Comparison of ENCODE assay signal across 10 mouse cellular contexts in genomic region chr19:61021502-61021901, GRCm38 (mm10).
DNase-seq lines count a peak whose midpoint lies in the region; ATAC-seq and TF ChIP-seq lines count a peak whose summit lies in the region.
"Had no signal": no experiment of that assay in that cellular context is flagged by ENCODE, and none has a peak within 500 bp of the region (broad histone marks: within the 10 kb centered on the region; RNA-seq: fewer than 3 reads in every experiment).

No protein-coding gene starts in this region.

- WGBS in cerebellum, adult 2 months, result 6% methylated on average over 2 of the region's 2 CpGs
- 51% methylated on average over 2 of the region's 2 CpGs for WGBS in heart, embryonic 14.5 days
- WGBS in lung, embryonic 16.5 days, result 24% methylated on average over 2 of the region's 2 CpGs
- 43% methylated on average over 2 of the region's 2 CpGs for WGBS in limb, embryonic 14.5 days
- 58% methylated on average over 2 of the region's 2 CpGs for WGBS in intestine, postnatal 0 days

- DNase-seq in cerebellum, adult 2 months, result peak in 1 of 2 experiments; percentile 59
- DNase-seq in cerebellum, postnatal 36 days, result no peak
- DNase-seq in heart, adult 18-20 months, result no peak
- DNase-seq in lung, postnatal 14 days, result no peak
- DNase-seq in limb, embryonic 14.5 days (ENCODE audit: low spot score), result no peak

- H3K4me1 ChIP-seq in cerebellum, adult 2 months (ENCODE audit: control insufficient read depth, insufficient read depth, low read length), result peaks cover 23% of the 10 kb centered on the region; the same call in 1 of the 2 replicates
- peaks cover 0 to 15% of the 10 kb centered on the region in 2 experiments; a peak in 2 of 4 replicates for H3K4me1 ChIP-seq in heart, embryonic 14.5 days (ENCODE audit: control insufficient read depth in 2 of 2, insufficient read depth in 2 of 2, low read length in 2 of 2)
- peaks cover 3% of the 10 kb centered on the region for H3K4me1 ChIP-seq in lung, embryonic 16.5 days (replicated peaks; ENCODE audit: control insufficient read depth, insufficient read depth, low read length)
- peaks cover 20% of the 10 kb centered on the region for H3K4me1 ChIP-seq in limb, embryonic 14.5 days (ENCODE audit: control insufficient read depth, insufficient read depth, low read length)
- no peaks in the 10 kb centered on the region for H3K4me1 ChIP-seq in intestine, postnatal 0 days (replicated peaks; ENCODE audit: control insufficient read depth, insufficient read depth, low read length)

- no peak overlapping the region for H3K4me2 ChIP-seq in heart, embryonic 14.5 days (ENCODE audit: low read length)
- H3K4me2 ChIP-seq in lung, embryonic 16.5 days (ENCODE audit: low read depth, low read length), result no peak overlapping the region
- no peak overlapping the region for H3K4me2 ChIP-seq in limb, embryonic 14.5 days (replicated peaks; ENCODE audit: low read depth, low read length, severe bottlenecking)
- no peak overlapping the region for H3K4me2 ChIP-seq in intestine, postnatal 0 days (replicated peaks; ENCODE audit: low read depth)
- H3K4me2 ChIP-seq: limb, embryonic 13.5 days had no signal

- H3K36me3 ChIP-seq in heart, embryonic 14.5 days (ENCODE audit: control insufficient read depth, insufficient read depth, low read length), result no peaks in the 10 kb centered on the region
- H3K36me3 ChIP-seq in lung, embryonic 16.5 days (ENCODE audit: control insufficient read depth, insufficient read depth, low read length), result no peaks in the 10 kb centered on the region
- no peaks in the 10 kb centered on the region for H3K36me3 ChIP-seq in limb, embryonic 14.5 days (ENCODE audit: control insufficient read depth, insufficient read depth, low read length)
- no peaks in the 10 kb centered on the region for H3K36me3 ChIP-seq in intestine, postnatal 0 days (ENCODE audit: control insufficient read depth, insufficient read depth)
- H3K36me3 ChIP-seq: limb, embryonic 13.5 days had no signal

- TF ChIP-seq POLR2A in cerebellum, adult 2 months (IDR thresholded peaks at IDR 0.05; ENCODE audit: borderline replicate concordance, insufficient read depth, low read length), result no peak
- TF ChIP-seq POLR2A in limb, embryonic 14.5 days (IDR thresholded peaks at IDR 0.05; ENCODE audit: borderline replicate concordance, extremely low read depth, insufficient read depth, insufficient read length), result no peak

- no peaks in the 10 kb centered on the region for H3K9me3 ChIP-seq in heart, embryonic 14.5 days (ENCODE audit: control insufficient read depth, low read length)
- H3K9me3 ChIP-seq in lung, embryonic 16.5 days (ENCODE audit: control insufficient read depth, low read length), result no peaks in the 10 kb centered on the region
- H3K9me3 ChIP-seq in limb, embryonic 14.5 days (ENCODE audit: control insufficient read depth, low read length), result no peaks in the 10 kb centered on the region
- no peaks in the 10 kb centered on the region for H3K9me3 ChIP-seq in intestine, postnatal 0 days (ENCODE audit: control insufficient read depth)
- H3K9me3 ChIP-seq: limb, embryonic 13.5 days had no signal

- H3K27me3 ChIP-seq in cerebellum, adult 2 months (ENCODE audit: control insufficient read depth, insufficient read depth, low read length), result no peaks in the 10 kb centered on the region
- H3K27me3 ChIP-seq in heart, embryonic 14.5 days (ENCODE audit: control insufficient read depth, insufficient read depth, low read length), result no peaks in the 10 kb centered on the region
- no peaks in the 10 kb centered on the region for H3K27me3 ChIP-seq in lung, embryonic 16.5 days (ENCODE audit: control insufficient read depth, insufficient read depth, low read depth, low read length)
- no peaks in the 10 kb centered on the region for H3K27me3 ChIP-seq in limb, embryonic 14.5 days (ENCODE audit: control insufficient read depth, insufficient read depth, low read length)
- no peaks in the 10 kb centered on the region for H3K27me3 ChIP-seq in intestine, postnatal 0 days (replicated peaks; ENCODE audit: control insufficient read depth, insufficient read depth, low read length)
- H3K27me3 ChIP-seq: limb, embryonic 13.5 days had no signal

- no peak for TF ChIP-seq CTCF in cerebellum, adult 2 months (IDR thresholded peaks at IDR 0.05; ENCODE audit: borderline replicate concordance, insufficient read depth, low read depth, low read length)
- TF ChIP-seq CTCF in intestine, postnatal 0 days (IDR thresholded peaks at IDR 0.05; ENCODE audit: low read depth), result no peak

- no peak overlapping the region for H3K9ac ChIP-seq in heart, embryonic 14.5 days (ENCODE audit: low read length)
- H3K9ac ChIP-seq in lung, embryonic 16.5 days (ENCODE audit: low read length), result no peak overlapping the region
- no peak overlapping the region for H3K9ac ChIP-seq in limb, embryonic 14.5 days (ENCODE audit: low read depth, low read length, severe bottlenecking)
- no peak overlapping the region for H3K9ac ChIP-seq in intestine, postnatal 0 days (ENCODE audit: low read depth, low read length)
- H3K9ac ChIP-seq: limb, embryonic 13.5 days had no signal

- ATAC-seq in heart, embryonic 14.5 days (ENCODE audit: insufficient number of reproducible peaks, insufficient read depth, low FRiP score, low read depth), result no peak
- 0 out of 2 replicates have a peak, but pooled peaks have one; percentile 51 for ATAC-seq in lung, embryonic 16.5 days (ENCODE audit: low read depth)
- no peak; the same call in 1 of the 2 replicates for ATAC-seq in limb, embryonic 14.5 days (ENCODE audit: low FRiP score, low read depth)
- no peak for ATAC-seq in intestine, postnatal 0 days

- no peak overlapping the region for H3K4me3 ChIP-seq in cerebellum, adult 2 months (replicated peaks; ENCODE audit: insufficient read depth, low read depth, low read length)
- no peak overlapping the region for H3K4me3 ChIP-seq in heart, embryonic 14.5 days (ENCODE audit: control insufficient read depth in 1 of 2, insufficient read depth in 1 of 2, low read depth in 1 of 2, low read length in 2 of 2)
- H3K4me3 ChIP-seq in lung, embryonic 16.5 days (ENCODE audit: low read length), result no peak overlapping the region
- H3K4me3 ChIP-seq in limb, embryonic 14.5 days (replicated peaks; ENCODE audit: low read length), result no peak overlapping the region
- no peak overlapping the region for H3K4me3 ChIP-seq in intestine, postnatal 0 days (ENCODE audit: low read depth, low read length)
- H3K4me3 ChIP-seq: limb, embryonic 13.5 days; myocyte had no signal

- H3K27ac ChIP-seq in cerebellum, adult 2 months (ENCODE audit: insufficient read depth, low read length), result peak overlapping the region; percentile 56; the same call in 1 of the 2 replicates
- H3K27ac ChIP-seq in heart, embryonic 14.5 days (replicated peaks in 1 of 2; ENCODE audit: control insufficient read depth in 1 of 2, insufficient read depth in 1 of 2, low read depth in 2 of 2, low read length in 2 of 2), result peak overlapping the region; percentile 43 to 62; a peak in 3 of 4 replicates
- peak overlapping the region; percentile 2; the same call in 1 of the 2 replicates for H3K27ac ChIP-seq in lung, embryonic 16.5 days (ENCODE audit: low read length)
- H3K27ac ChIP-seq in limb, embryonic 14.5 days (replicated peaks; ENCODE audit: low read depth, low read length), result peak overlapping the region; percentile 45; the same call in 1 of the 2 replicates
- no peak overlapping the region for H3K27ac ChIP-seq in intestine, postnatal 0 days (ENCODE audit: low read depth, low read length)
- H3K27ac ChIP-seq: limb, embryonic 13.5 days had no signal
